Mouse (Mus musculus): ENCODE results near the gene Fbxw11. TPM values are rescaled to one million over a fixed set of nuclear protein-coding genes. Genes with fewer than 3 reads are reported as not detected.

Gene Fbxw11
- polyA plus RNA-seq, 1 experiment from 2014 or later: 65.1 TPM

GRCm38 (mm10) chr11:32746475-32746874 lies 104.0 kb downstream of the Fbxw11 start:
- Histone ChIP-seq H3K9me3 (ENCODE audit: control insufficient read depth, low read depth, low read length) (no peaks in the 10 kb centered on the region), H3K27ac (ENCODE audit: low read length) (no peak overlapping the region), H3K9ac (replicated peaks; ENCODE audit: low read depth, low read length) (no peak overlapping the region), H3K4me3 (ENCODE audit: low read depth, low read length) (no peak overlapping the region), H3K4me2 (replicated peaks; ENCODE audit: low read depth, low read length) (no peak overlapping the region), H3K36me3 (ENCODE audit: control insufficient read depth, insufficient read depth, low read length) (peaks cover 41% of the 10 kb centered on the region), H3K4me1 (ENCODE audit: control insufficient read depth, insufficient read depth, low read length) (no peaks in the 10 kb centered on the region), H3K27me3 (ENCODE audit: control insufficient read depth, insufficient read depth, low read length) (no peaks in the 10 kb centered on the region)
- WGBS: 46% methylated on average over 3 of the region's 3 CpGs
- no peak for ATAC-seq (ENCODE audit: insufficient number of reproducible peaks, insufficient read depth, low FRiP score, low read depth)

DNA sequence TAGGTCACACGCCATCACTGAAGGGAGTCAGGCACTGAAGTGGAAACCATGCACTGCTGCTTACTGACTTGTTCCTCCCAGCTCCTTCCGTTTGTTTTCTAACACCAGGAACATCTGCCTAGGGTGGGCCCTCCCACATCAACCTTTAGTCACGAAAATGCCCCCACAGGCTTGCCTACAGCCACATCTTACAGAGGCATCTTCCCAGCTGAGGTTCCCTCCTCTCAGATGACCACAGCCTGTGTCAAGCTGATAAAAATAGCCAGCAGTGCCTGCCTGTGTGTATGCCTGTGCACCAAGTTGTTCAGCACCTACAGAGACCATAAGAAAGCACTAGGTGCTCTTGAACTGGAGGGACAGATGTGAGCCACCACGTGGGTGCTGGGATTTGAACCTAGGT lies 106.3 kb downstream of the Fbxw11 start:
- no peak for ATAC-seq (ENCODE audit: insufficient number of reproducible peaks, insufficient read depth, low FRiP score, low read depth)
- no peak overlapping the region for H3K9ac ChIP-seq (replicated peaks; ENCODE audit: low read depth, low read length)

GRCm38 (mm10) chr11:32751863-32752594 lies 109.5 kb downstream of the Fbxw11 start:
- Histone ChIP-seq H3K4me1 (ENCODE audit: control insufficient read depth, insufficient read depth, low read length) (no peaks in the 10 kb centered on the region), H3K9ac (replicated peaks; ENCODE audit: low read depth, low read length) (no peak overlapping the region), H3K4me2 (replicated peaks; ENCODE audit: low read depth, low read length) (no peak overlapping the region), H3K36me3 (ENCODE audit: control insufficient read depth, insufficient read depth, low read length) (peaks cover 2% of the 10 kb centered on the region), H3K9me3 (ENCODE audit: control insufficient read depth, low read depth, low read length) (no peaks in the 10 kb centered on the region), H3K27ac (ENCODE audit: low read length) (no peak overlapping the region), H3K4me3 (ENCODE audit: low read depth, low read length) (no peak overlapping the region), H3K27me3 (ENCODE audit: control insufficient read depth, insufficient read depth, low read length) (no peaks in the 10 kb centered on the region)
- WGBS: 50% methylated on average over 7 of the region's 7 CpGs
- ATAC-seq (ENCODE audit: insufficient number of reproducible peaks, insufficient read depth, low FRiP score, low read depth): no peak

More for the DNA sequence above, 106.3 kb downstream of the Fbxw11 start:
- Histone ChIP-seq H3K27me3 (ENCODE audit: control insufficient read depth, insufficient read depth, low read length) (no peaks in the 10 kb centered on the region), H3K27ac (ENCODE audit: low read length) (no peak overlapping the region), H3K9me3 (ENCODE audit: control insufficient read depth, low read depth, low read length) (no peaks in the 10 kb centered on the region), H3K4me2 (replicated peaks; ENCODE audit: low read depth, low read length) (no peak overlapping the region), H3K36me3 (ENCODE audit: control insufficient read depth, insufficient read depth, low read length) (peaks cover 28% of the 10 kb centered on the region), H3K4me1 (ENCODE audit: control insufficient read depth, insufficient read depth, low read length) (no peaks in the 10 kb centered on the region), H3K4me3 (ENCODE audit: low read depth, low read length) (no peak overlapping the region)
- 75% methylated on average over 4 of the region's 4 CpGs for WGBS

- Histone ChIP-seq H3K9me3 (ENCODE audit: control insufficient read depth, low read depth, low read length) (no peaks in the 10 kb centered on the region), H3K36me3 (ENCODE audit: control insufficient read depth, insufficient read depth, low read length) (no peaks in the 10 kb centered on the region; the same call in 1 of the 2 replicates), H3K4me1 (ENCODE audit: control insufficient read depth, insufficient read depth, low read length) (no peaks in the 10 kb centered on the region), H3K4me2 (replicated peaks; ENCODE audit: low read depth, low read length) (no peak overlapping the region), H3K4me3 (ENCODE audit: low read depth, low read length) (no peak overlapping the region), H3K27me3 (ENCODE audit: control insufficient read depth, insufficient read depth, low read length) (no peaks in the 10 kb centered on the region), H3K9ac (replicated peaks; ENCODE audit: low read depth, low read length) (no peak overlapping the region), H3K27ac (ENCODE audit: low read length) (no peak overlapping the region)
- 74% methylated on average over 5 of the region's 5 CpGs for WGBS
- no peak for ATAC-seq (ENCODE audit: insufficient number of reproducible peaks, insufficient read depth, low FRiP score, low read depth)
Observed at GRCm38 (mm10) chr11:32752595-32752885, 110.0 kb downstream of the Fbxw11 start.

DNA sequence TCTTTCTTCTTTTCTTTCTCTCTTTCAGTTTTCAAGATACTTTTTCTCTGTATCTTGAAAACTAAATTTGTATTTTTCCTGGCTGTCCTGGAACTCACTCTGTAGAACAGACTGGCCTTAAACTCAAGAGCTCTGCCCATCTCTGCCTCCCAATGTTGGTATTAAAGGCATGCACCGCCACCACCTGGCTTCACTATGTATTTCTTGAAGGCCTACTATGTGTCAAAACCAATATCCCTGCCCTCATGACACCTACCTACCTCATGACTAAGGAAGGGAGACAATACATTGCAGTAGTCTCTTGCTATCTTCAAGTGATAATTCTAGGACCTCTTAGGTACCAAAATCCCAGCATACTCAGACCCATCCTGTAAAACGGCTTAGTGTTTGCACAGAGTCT lies 110.8 kb downstream of the Fbxw11 start:
- H3K9ac ChIP-seq (replicated peaks; ENCODE audit: low read depth, low read length): no peak overlapping the region
- no peak for ATAC-seq (ENCODE audit: insufficient number of reproducible peaks, insufficient read depth, low FRiP score, low read depth)
- WGBS: 91% methylated on average over 2 of the region's 2 CpGs
- H3K9me3 ChIP-seq (ENCODE audit: control insufficient read depth, low read depth, low read length): no peaks in the 10 kb centered on the region
- H3K36me3 ChIP-seq (ENCODE audit: control insufficient read depth, insufficient read depth, low read length): no peaks in the 10 kb centered on the region; the same call in 1 of the 2 replicates
- no peak overlapping the region for H3K4me3 ChIP-seq (ENCODE audit: low read depth, low read length)
- H3K27me3 ChIP-seq (ENCODE audit: control insufficient read depth, insufficient read depth, low read length): no peaks in the 10 kb centered on the region
- H3K27ac ChIP-seq (ENCODE audit: low read length): no peak overlapping the region
- H3K4me1 ChIP-seq (ENCODE audit: control insufficient read depth, insufficient read depth, low read length): no peaks in the 10 kb centered on the region
- no peak overlapping the region for H3K4me2 ChIP-seq (replicated peaks; ENCODE audit: low read depth, low read length)

GRCm38 (mm10) chr11:32762773-32763172 lies 120.2 kb downstream of the Fbxw11 start:
- H3K4me2 ChIP-seq (replicated peaks; ENCODE audit: low read depth, low read length): no peak overlapping the region
- no peaks in the 10 kb centered on the region for H3K36me3 ChIP-seq (ENCODE audit: control insufficient read depth, insufficient read depth, low read length)
- no peaks in the 10 kb centered on the region for H3K9me3 ChIP-seq (ENCODE audit: control insufficient read depth, low read depth, low read length)
- no peak overlapping the region for H3K27ac ChIP-seq (ENCODE audit: low read length)
- no peaks in the 10 kb centered on the region for H3K4me1 ChIP-seq (ENCODE audit: control insufficient read depth, insufficient read depth, low read length)
- H3K9ac ChIP-seq (replicated peaks; ENCODE audit: low read depth, low read length): no peak overlapping the region
- WGBS: 72% methylated on average over 3 of the region's 3 CpGs
- no peak overlapping the region for H3K4me3 ChIP-seq (ENCODE audit: low read depth, low read length)
- ATAC-seq (ENCODE audit: insufficient number of reproducible peaks, insufficient read depth, low FRiP score, low read depth): no peak
- H3K27me3 ChIP-seq (ENCODE audit: control insufficient read depth, insufficient read depth, low read length): no peaks in the 10 kb centered on the region

GRCm38 (mm10) chr11:32767496-32768230 lies 125.1 kb downstream of the Fbxw11 start:
- no peaks in the 10 kb centered on the region for H3K9me3 ChIP-seq (ENCODE audit: control insufficient read depth, low read depth, low read length)
- H3K9ac ChIP-seq (replicated peaks; ENCODE audit: low read depth, low read length): no peak overlapping the region
- H3K36me3 ChIP-seq (ENCODE audit: control insufficient read depth, insufficient read depth, low read length): no peaks in the 10 kb centered on the region
- H3K4me2 ChIP-seq (replicated peaks; ENCODE audit: low read depth, low read length): no peak overlapping the region
- 71% methylated on average over 18 of the region's 18 CpGs for WGBS
- H3K27me3 ChIP-seq (ENCODE audit: control insufficient read depth, insufficient read depth, low read length): no peaks in the 10 kb centered on the region
- H3K4me1 ChIP-seq (ENCODE audit: control insufficient read depth, insufficient read depth, low read length): no peaks in the 10 kb centered on the region
- H3K4me3 ChIP-seq (ENCODE audit: low read depth, low read length): no peak overlapping the region
- no peak for ATAC-seq (ENCODE audit: insufficient number of reproducible peaks, insufficient read depth, low FRiP score, low read depth)
- no peak overlapping the region for H3K27ac ChIP-seq (ENCODE audit: low read length)

DNA sequence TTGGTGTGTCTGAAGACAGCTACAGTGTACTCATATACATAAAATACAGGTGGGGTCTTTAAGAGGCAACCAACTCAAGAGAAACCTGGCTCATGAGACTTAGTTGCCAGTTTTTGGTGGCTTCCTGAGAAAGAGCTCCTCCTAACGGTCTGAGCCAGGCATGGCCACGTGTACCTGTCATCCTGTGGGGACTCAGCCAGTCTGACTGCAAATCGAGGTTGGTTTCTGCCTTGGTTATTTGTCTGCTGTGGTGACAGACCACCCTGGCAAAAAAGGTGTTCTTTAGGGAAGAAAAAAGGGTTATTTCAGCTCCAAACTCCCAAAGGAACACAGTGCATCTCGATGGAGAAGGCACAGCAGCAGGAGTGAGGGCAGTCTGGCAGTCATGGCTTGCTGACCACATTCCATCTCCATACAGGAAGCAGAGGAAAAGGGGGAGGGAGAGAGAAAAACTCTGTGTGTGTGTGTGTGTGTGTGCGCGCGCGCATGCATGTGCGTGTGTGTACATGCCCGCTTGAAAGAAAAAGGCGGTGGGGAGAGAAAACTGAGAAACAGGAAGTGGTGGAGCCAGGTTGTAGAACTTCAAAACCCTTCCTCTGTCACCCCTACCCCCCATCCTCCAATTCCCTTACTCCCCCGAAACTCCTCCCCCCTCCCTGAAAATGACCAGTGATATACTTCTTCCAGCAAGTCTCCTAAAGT lies 126.3 kb downstream of the Fbxw11 start:
- 86% methylated on average over 12 of the region's 12 CpGs for WGBS

More for the DNA sequence above, 126.3 kb downstream of the Fbxw11 start:
- Histone ChIP-seq H3K27ac (ENCODE audit: low read length) (no peak overlapping the region), H3K9ac (replicated peaks; ENCODE audit: low read depth, low read length) (no peak overlapping the region), H3K4me3 (ENCODE audit: low read depth, low read length) (no peak overlapping the region), H3K4me1 (ENCODE audit: control insufficient read depth, insufficient read depth, low read length) (no peaks in the 10 kb centered on the region), H3K9me3 (ENCODE audit: control insufficient read depth, low read depth, low read length) (no peaks in the 10 kb centered on the region), H3K27me3 (ENCODE audit: control insufficient read depth, insufficient read depth, low read length) (no peaks in the 10 kb centered on the region), H3K36me3 (ENCODE audit: control insufficient read depth, insufficient read depth, low read length) (no peaks in the 10 kb centered on the region), H3K4me2 (replicated peaks; ENCODE audit: low read depth, low read length) (no peak overlapping the region)
- ATAC-seq (ENCODE audit: insufficient number of reproducible peaks, insufficient read depth, low FRiP score, low read depth): no peak
